ENCODE assay signal across 18 mouse cellular contexts in genomic region chr17:27976266-27976665, GRCm38 (mm10).
DNase-seq lines count a peak whose midpoint lies in the region; ATAC-seq and TF ChIP-seq lines count a peak whose summit lies in the region.
"Had no signal": no experiment of that assay in that cellular context is flagged by ENCODE, and none has a peak within 500 bp of the region (broad histone marks: within the 10 kb centered on the region; RNA-seq: fewer than 3 reads in every experiment).

No protein-coding gene starts in this region.

- H3K9me3 ChIP-seq in kidney, postnatal 0 days (replicated peaks; ENCODE audit: low read length), result no peaks in the 10 kb centered on the region
- H3K9me3 ChIP-seq in kidney, embryonic 14.5 days (ENCODE audit: control insufficient read depth, low read length), result no peaks in the 10 kb centered on the region
- H3K9me3 ChIP-seq in heart, embryonic 11.5 days (replicated peaks; ENCODE audit: control insufficient read depth, low read length), result no peaks in the 10 kb centered on the region
- H3K9me3 ChIP-seq: embryonic facial prominence, embryonic 10.5 days; midbrain, embryonic 10.5 days; neural tube, embryonic 12.5 days had no signal

- no peak for TF ChIP-seq POLR2A in myocyte (IDR thresholded peaks at IDR 0.05; ENCODE audit: insufficient read length, low read depth)

- no peak for DNase-seq in kidney, postnatal 0 days (ENCODE audit: low spot score)
- DNase-seq in 416B (ENCODE audit: low read depth) (peak; percentile 92), NIH3T3 (ENCODE audit: low read depth) (peak; percentile 78)
- DNase-seq in thymus, postnatal 10 days (ENCODE audit: low spot score in 2 of 2), result no peak
- DNase-seq: cerebellum, adult 8-10 months; heart, adult 18-20 months; heart, postnatal 36 days; kidney, postnatal 10 days; lung, adult 18-20 months; thymus, postnatal 25 days had no signal

- peaks cover 37% of the 10 kb centered on the region for H3K36me3 ChIP-seq in kidney, postnatal 0 days (ENCODE audit: insufficient read depth, low read length)
- H3K36me3 ChIP-seq in kidney, embryonic 14.5 days (ENCODE audit: control insufficient read depth, insufficient read depth, low read length), result peaks cover 30% of the 10 kb centered on the region
- H3K36me3 ChIP-seq in myocyte (ENCODE audit: control insufficient read depth, insufficient read depth), result no peaks in the 10 kb centered on the region
- peaks cover 6% of the 10 kb centered on the region; the same call in 1 of the 2 replicates for H3K36me3 ChIP-seq in heart, embryonic 11.5 days (ENCODE audit: control insufficient read depth, insufficient read depth, low read length)

- 78% methylated on average over 14 of the region's 14 CpGs for WGBS in kidney, postnatal 0 days
- WGBS in kidney, embryonic 14.5 days, result 87% methylated on average over 14 of the region's 14 CpGs
- 91% methylated on average over 14 of the region's 14 CpGs for WGBS in heart, embryonic 11.5 days (ENCODE audit: insufficient replicate concordance)

- ATAC-seq in kidney, postnatal 0 days (replicated peaks; ENCODE audit: low FRiP score, low read depth), result 0 out of 2 replicates have a peak, but pooled peaks have one; percentile 17
- ATAC-seq in kidney, embryonic 14.5 days (ENCODE audit: low FRiP score, low TSS enrichment), result no peak
- ATAC-seq in heart, embryonic 11.5 days (replicated peaks; ENCODE audit: insufficient number of reproducible peaks, low FRiP score, low TSS enrichment), result no peak

- H3K4me2 ChIP-seq in kidney, postnatal 0 days (ENCODE audit: low read length), result no peak overlapping the region
- H3K4me2 ChIP-seq in kidney, embryonic 14.5 days (replicated peaks; ENCODE audit: low read depth, low read length), result no peak overlapping the region
- peak overlapping the region; percentile 32 for H3K4me2 ChIP-seq in myocyte (ENCODE audit: low read depth)
- H3K4me2 ChIP-seq in heart, embryonic 11.5 days, result no peak overlapping the region
- H3K4me2 ChIP-seq: hindbrain, embryonic 14.5 days; liver, embryonic 11.5 days; neural tube, embryonic 12.5 days had no signal

- H3K79me2 ChIP-seq in myocyte (ENCODE audit: control insufficient read depth, insufficient read depth), result no peaks in the 10 kb centered on the region

- no peak overlapping the region for H3K4me3 ChIP-seq in kidney, postnatal 0 days (replicated peaks; ENCODE audit: low read depth, low read length)
- no peak overlapping the region for H3K4me3 ChIP-seq in kidney, embryonic 14.5 days (ENCODE audit: low read length)
- no peak overlapping the region for H3K4me3 ChIP-seq in myocyte
- no peak overlapping the region for H3K4me3 ChIP-seq in heart, embryonic 11.5 days (ENCODE audit: low read depth, low read length)
- H3K4me3 ChIP-seq: embryonic facial prominence, embryonic 10.5 days; midbrain, embryonic 10.5 days; neural tube, embryonic 12.5 days had no signal

- H3ac ChIP-seq in myocyte (ENCODE audit: control insufficient read depth, insufficient read length), result no peak overlapping the region

- no peak overlapping the region for H3K9ac ChIP-seq in kidney, postnatal 0 days (ENCODE audit: low read depth, low read length)
- H3K9ac ChIP-seq in kidney, embryonic 14.5 days (ENCODE audit: low read depth, low read length), result no peak overlapping the region
- H3K9ac ChIP-seq in heart, embryonic 11.5 days (ENCODE audit: low read depth, low read length), result no peak overlapping the region
- H3K9ac ChIP-seq: hindbrain, embryonic 14.5 days; neural tube, embryonic 12.5 days had no signal

- H3K27me3 ChIP-seq in kidney, postnatal 0 days (ENCODE audit: insufficient read depth, low read length), result no peaks in the 10 kb centered on the region
- H3K27me3 ChIP-seq in kidney, embryonic 14.5 days (ENCODE audit: control insufficient read depth, insufficient read depth, low read length), result no peaks in the 10 kb centered on the region
- no peaks in the 10 kb centered on the region for H3K27me3 ChIP-seq in myocyte (ENCODE audit: control insufficient read depth, insufficient read depth, insufficient read length)
- no peaks in the 10 kb centered on the region for H3K27me3 ChIP-seq in heart, embryonic 11.5 days (ENCODE audit: control insufficient read depth, insufficient read depth, low read length)
- H3K27me3 ChIP-seq: neural tube, embryonic 12.5 days had no signal

- no peaks in the 10 kb centered on the region for H3K4me1 ChIP-seq in kidney, postnatal 0 days (replicated peaks; ENCODE audit: insufficient read depth, low read length)
- 0 out of 2 replicates have a peak, but pooled peaks cover under 1% of the 10 kb centered on the region for H3K4me1 ChIP-seq in kidney, embryonic 14.5 days (ENCODE audit: control insufficient read depth, insufficient read depth, low read length)
- H3K4me1 ChIP-seq in heart, embryonic 11.5 days (ENCODE audit: control insufficient read depth, insufficient read depth, low read length), result peaks cover 3% of the 10 kb centered on the region; the same call in 1 of the 2 replicates
- H3K4me1 ChIP-seq: midbrain, embryonic 10.5 days; neural tube, embryonic 12.5 days had no signal

- H3K27ac ChIP-seq in kidney, postnatal 0 days, result no peak overlapping the region
- no peak overlapping the region for H3K27ac ChIP-seq in kidney, embryonic 14.5 days (ENCODE audit: low read depth, low read length)
- H3K27ac ChIP-seq in heart, embryonic 11.5 days (ENCODE audit: low read depth, low read length), result no peak overlapping the region
- H3K27ac ChIP-seq: embryonic facial prominence, embryonic 10.5 days; hindbrain, embryonic 14.5 days; midbrain, embryonic 10.5 days; neural tube, embryonic 12.5 days had no signal

- TF ChIP-seq CTCF in kidney, postnatal 0 days (IDR thresholded peaks at IDR 0.05; ENCODE audit: low read depth), result no peak

TF ChIP-seq in myocyte, 11 proteins besides CTCF, POLR2A, EP300 and RAD21:
- TF ChIP-seq SRF (IDR thresholded peaks at IDR 0.05; ENCODE audit: control insufficient read depth, insufficient read length, low read depth), result no peak
- TF ChIP-seq CEBPB (IDR thresholded peaks at IDR 0.05; ENCODE audit: insufficient read depth, poor library complexity, severe bottlenecking), result no peak
- TF ChIP-seq TCF12 (IDR thresholded peaks at IDR 0.05; ENCODE audit: insufficient read depth, poor library complexity, severe bottlenecking), result no peak
- TF ChIP-seq MYOD1 (IDR thresholded peaks at IDR 0.05; ENCODE audit: control insufficient read depth in 1 of 3, insufficient read length in 2 of 3, low read depth in 2 of 3), result no peak
- TF ChIP-seq REST (IDR thresholded peaks at IDR 0.05; ENCODE audit: insufficient read depth, insufficient read length), result no peak
- no peak for TF ChIP-seq TCF3 (IDR thresholded peaks at IDR 0.05; ENCODE audit: insufficient read length, low read depth)
- no peak for TF ChIP-seq MAX (IDR thresholded peaks at IDR 0.05; ENCODE audit: low read depth)
- no peak for TF ChIP-seq POLR2AphosphoS2 (IDR thresholded peaks at IDR 0.05; ENCODE audit: insufficient read length, low read depth)
- no peak for TF ChIP-seq E2F4 (IDR thresholded peaks at IDR 0.05; ENCODE audit: insufficient read depth)
- TF ChIP-seq MYOG (IDR thresholded peaks at IDR 0.05; ENCODE audit: control insufficient read depth in 1 of 3, insufficient read depth in 1 of 3, insufficient read length in 2 of 3, low read depth in 2 of 3), result no peak

Comparison
In these comparisons a context has a peak if more than half of its experiments do, and no peak if none do; other contexts are left out.
1. DNase-seq: peak in 416B (single experiment) and NIH3T3 (single experiment); none in kidney, postnatal 0 days (single experiment) and thymus, postnatal 10 days (0 of 2).